Mouse (Mus musculus) lung, postnatal 0 days (tissue): ENCODE data around the gene Lbhd2.

Experiments used
- CTCF ChIP-seq: IDR thresholded peaks from 2 replicates; pipeline ENCODE4 v1.5.1; 2016; ENCODE audit warnings: antibody characterized with exemption, mild to moderate bottlenecking
- EP300 ChIP-seq: IDR thresholded peaks from 2 replicates; pipeline ENCODE4 v1.6.1; 2016; ENCODE audit warnings: antibody characterized with exemption, mild to moderate bottlenecking, control low read depth

- TF ChIP-seq CTCF, result no peak
- no peak for TF ChIP-seq EP300
These were observed 45.9 kb upstream of the Lbhd2 start for GRCm38 (mm10) chr12:111360671-111361070.
